Mouse (Mus musculus) neural tube, embryonic 11.5 days (tissue): ENCODE measurements at regions not wholly inside any gene's neighbourhood (a gene's known extent, or its start where the extent isn't known, plus 50 kb on each side); places are given as distances from the start of the nearest gene placed in this dataset.

ENCODE experiments used
- ATAC-seq: fragments of 200-750 bp; cut with Nextera tagmentation; 2 replicates; pipeline ENCODE4 v1.8.0; 2017; ENCODE audit warnings: moderate number of reproducible peaks, mild to moderate bottlenecking, moderate TSS enrichment, moderate library complexity; ENCODE audit not compliant: insufficient read depth, low FRiP score, low TSS enrichment
- DNase-seq: peaks from one replicate; pipeline ENCODE4 v3.0.0-alpha.2; 2015; ENCODE audit warnings: low spot score
- H3K27ac ChIP-seq: fragments of 300-500 bp; sonication (generic); 2 replicates; pipeline ENCODE4 v1.5.1; 2014; ENCODE audit warnings: low read depth, mild to moderate bottlenecking, low read length
- H3K27me3 ChIP-seq: fragments of 300-500 bp; sonication (generic); 2 replicates; pipeline ENCODE4 v1.6.1; 2014; ENCODE audit warnings: mild to moderate bottlenecking, low read length, mixed read lengths; ENCODE audit not compliant: control insufficient read depth, insufficient read depth
- H3K36me3 ChIP-seq: fragments of 300-500 bp; sonication (generic); 2 replicates; pipeline ENCODE4 v1.6.1; 2014; ENCODE audit warnings: mild to moderate bottlenecking, low read length, moderate library complexity, mixed read lengths; ENCODE audit not compliant: control insufficient read depth, insufficient read depth
- H3K4me1 ChIP-seq: fragments of 300-500 bp; sonication (generic); 2 replicates; pipeline ENCODE4 v1.6.1; 2014; ENCODE audit warnings: low read length, mixed read lengths; ENCODE audit not compliant: control insufficient read depth, insufficient read depth
- H3K4me2 ChIP-seq: fragments of 300-500 bp; sonication (generic); 2 replicates; pipeline ENCODE4 v1.6.1; 2014; ENCODE audit warnings: low read depth, mild to moderate bottlenecking, moderate library complexity
- H3K4me3 ChIP-seq: fragments of 300-500 bp; sonication (generic); 2 replicates; pipeline ENCODE4 v1.5.1; 2014; ENCODE audit warnings: low read depth, low read length
- H3K9ac ChIP-seq: fragments of 300-500 bp; sonication (generic); 2 replicates; pipeline ENCODE4 v1.6.1; 2014; ENCODE audit warnings: mild to moderate bottlenecking, low read length
- H3K9me3 ChIP-seq: fragments of 300-500 bp; sonication (generic); 2 replicates; pipeline ENCODE4 v1.6.1; 2016; ENCODE audit warnings: low read length; ENCODE audit not compliant: control insufficient read depth
- WGBS: fragments of 180-500 bp; shearing (Covaris S2); extraction: QIAGEN DNeasy Blood & Tissue Kit; methylation state at CpG from one replicate; pipeline ENCODE4 v1.1.7; 2014; 5-methylcytosine and 5-hydroxymethylcytosine counted together

GRCm38 (mm10) chr13:107626670-107627069 is 417.6 kb upstream of the Smim15 start:
- Histone ChIP-seq H3K36me3 (no peaks in the 10 kb centered on the region), H3K27me3 (no peaks in the 10 kb centered on the region), H3K4me1 (no peaks in the 10 kb centered on the region), H3K9ac (no peak overlapping the region), H3K9me3 (no peaks in the 10 kb centered on the region), H3K27ac (no peak overlapping the region), H3K4me3 (no peak overlapping the region), H3K4me2 (no peak overlapping the region)
- 59% methylated on average over 8 of the region's 8 CpGs for WGBS
- DNase-seq (no peak), ATAC-seq (no peak)

GRCm38 (mm10) chr13:107621337-107621736 is 422.9 kb upstream of the Smim15 start:
- no peak for ATAC-seq
- Histone ChIP-seq H3K9ac (no peak overlapping the region), H3K4me2 (no peak overlapping the region), H3K4me3 (no peak overlapping the region), H3K4me1 (peaks cover 22% of the 10 kb centered on the region), H3K27me3 (no peaks in the 10 kb centered on the region), H3K9me3 (no peaks in the 10 kb centered on the region), H3K36me3 (no peaks in the 10 kb centered on the region), H3K27ac (no peak overlapping the region)
- DNase-seq, result no peak
- WGBS, result 59% methylated on average over 2 of the region's 2 CpGs

- Histone ChIP-seq H3K27ac (no peak overlapping the region), H3K27me3 (no peaks in the 10 kb centered on the region), H3K9me3 (no peaks in the 10 kb centered on the region), H3K9ac (no peak overlapping the region), H3K36me3 (no peaks in the 10 kb centered on the region), H3K4me2 (no peak overlapping the region), H3K4me1 (peaks cover 22% of the 10 kb centered on the region), H3K4me3 (no peak overlapping the region)
- WGBS, result 82% methylated on average over 2 of the region's 2 CpGs
- ATAC-seq (no peak), DNase-seq (no peak)
Observed at GRCm38 (mm10) chr13:107620887-107621286, 423.4 kb upstream of the Smim15 start.

GRCm38 (mm10) chr13:107620210-107620609 is 424.0 kb upstream of the Smim15 start:
- Histone ChIP-seq H3K27ac (no peak overlapping the region), H3K9ac (no peak overlapping the region), H3K27me3 (no peaks in the 10 kb centered on the region), H3K9me3 (no peaks in the 10 kb centered on the region), H3K4me1 (peaks cover 22% of the 10 kb centered on the region), H3K36me3 (no peaks in the 10 kb centered on the region), H3K4me2 (no peak overlapping the region), H3K4me3 (no peak overlapping the region)
- DNase-seq (peak; percentile 31), ATAC-seq (no peak; the same call in 1 of the 2 replicates)
- 4% methylated on average over 5 of the region's 6 CpGs for WGBS

GRCm38 (mm10) chr13:107619430-107619927 is 424.8 kb upstream of the Smim15 start:
- Histone ChIP-seq H3K4me3 (no peak overlapping the region), H3K27ac (no peak overlapping the region), H3K27me3 (no peaks in the 10 kb centered on the region), H3K9me3 (no peaks in the 10 kb centered on the region), H3K4me1 (peaks cover 22% of the 10 kb centered on the region), H3K9ac (no peak overlapping the region), H3K4me2 (0 out of 2 replicates have a peak overlapping the region, but pooled peaks have one; percentile 2), H3K36me3 (no peaks in the 10 kb centered on the region)
- DNase-seq (peak; percentile 42), ATAC-seq (peak; percentile 38)
- WGBS, result 23% methylated on average over 9 of the region's 9 CpGs

- Histone ChIP-seq H3K4me3 (no peak overlapping the region), H3K27me3 (no peaks in the 10 kb centered on the region), H3K9me3 (no peaks in the 10 kb centered on the region), H3K27ac (no peak overlapping the region), H3K36me3 (no peaks in the 10 kb centered on the region), H3K4me2 (no peak overlapping the region), H3K9ac (no peak overlapping the region; the same call in 1 of the 2 replicates), H3K4me1 (peaks cover 22% of the 10 kb centered on the region)
- ATAC-seq, result no peak
- peak; percentile 24 for DNase-seq
- 37% methylated on average over 15 of the region's 15 CpGs for WGBS
Observed at GRCm38 (mm10) chr13:107618796-107619429, 425.3 kb upstream of the Smim15 start.

GRCm38 (mm10) chr13:107618369-107618771 is 425.9 kb upstream of the Smim15 start:
- Histone ChIP-seq H3K27me3 (no peaks in the 10 kb centered on the region), H3K9me3 (no peaks in the 10 kb centered on the region), H3K4me1 (peaks cover 22% of the 10 kb centered on the region), H3K27ac (no peak overlapping the region), H3K4me3 (no peak overlapping the region), H3K4me2 (no peak overlapping the region), H3K36me3 (no peaks in the 10 kb centered on the region), H3K9ac (no peak overlapping the region)
- DNase-seq (no peak), ATAC-seq (no peak)
- WGBS, result 17% methylated on average over 8 of the region's 8 CpGs

GRCm38 (mm10) chr13:107617582-107617981 is 426.7 kb upstream of the Smim15 start:
- H3K4me1 ChIP-seq, result peaks cover 22% of the 10 kb centered on the region
- DNase-seq, result no peak
- H3K4me2 ChIP-seq, result no peak overlapping the region
- no peak overlapping the region for H3K27ac ChIP-seq
- H3K36me3 ChIP-seq, result no peaks in the 10 kb centered on the region
- ATAC-seq, result no peak
- no peaks in the 10 kb centered on the region for H3K27me3 ChIP-seq
- no peak overlapping the region for H3K4me3 ChIP-seq
- H3K9ac ChIP-seq, result no peak overlapping the region
- 43% methylated on average over 2 of the region's 2 CpGs for WGBS
- H3K9me3 ChIP-seq, result no peaks in the 10 kb centered on the region

- ATAC-seq (no peak), DNase-seq (no peak)
- 76% methylated on average over 4 of the region's 4 CpGs for WGBS
- Histone ChIP-seq H3K4me2 (no peak overlapping the region), H3K9ac (no peak overlapping the region), H3K27me3 (no peaks in the 10 kb centered on the region), H3K27ac (no peak overlapping the region), H3K36me3 (no peaks in the 10 kb centered on the region), H3K4me3 (no peak overlapping the region), H3K4me1 (peaks cover 22% of the 10 kb centered on the region), H3K9me3 (no peaks in the 10 kb centered on the region)
Observed at GRCm38 (mm10) chr13:107616775-107617174, 427.5 kb upstream of the Smim15 start.
